Mouse (Mus musculus) limb, embryonic 15.5 days (tissue): ENCODE results near the gene A230050P20Rik. TPM values are rescaled to one million over a fixed set of nuclear protein-coding genes. Genes with fewer than 3 reads are reported as not detected.

Experiments
- ATAC-seq: fragments of 200-750 bp; cut with Nextera tagmentation; 2 replicates; pipeline ENCODE4 v1.8.0; 2017; ENCODE audit warnings: low read depth, moderate TSS enrichment; ENCODE audit not compliant: insufficient number of reproducible peaks, low FRiP score, low TSS enrichment
- H3K27ac ChIP-seq: fragments of 300-500 bp; sonication (generic); 2 replicates; pipeline ENCODE4 v1.5.1; 2015; ENCODE audit warnings: moderate library complexity, mild to moderate bottlenecking, inconsistent platforms
- H3K27me3 ChIP-seq: fragments of 300-500 bp; sonication (generic); 2 replicates; pipeline ENCODE4 v1.6.1; 2015; ENCODE audit warnings: inconsistent platforms
- H3K36me3 ChIP-seq: fragments of 300-500 bp; sonication (generic); 2 replicates; pipeline ENCODE4 v1.6.1; 2015; ENCODE audit warnings: inconsistent platforms
- H3K4me1 ChIP-seq: fragments of 300-500 bp; sonication (generic); 2 replicates; pipeline ENCODE4 v1.6.1; 2015; ENCODE audit warnings: inconsistent platforms
- H3K4me2 ChIP-seq: fragments of 300-500 bp; sonication (generic); 2 replicates; pipeline ENCODE4 v1.6.1; 2015; ENCODE audit warnings: mild to moderate bottlenecking, inconsistent platforms
- H3K4me3 ChIP-seq: fragments of 300-500 bp; sonication (generic); 2 replicates; pipeline ENCODE4 v1.5.1; 2015; ENCODE audit warnings: mild to moderate bottlenecking, inconsistent platforms
- H3K9ac ChIP-seq: fragments of 300-500 bp; sonication (generic); 2 replicates; pipeline ENCODE4 v1.6.1; 2015; ENCODE audit warnings: inconsistent platforms
- H3K9me3 ChIP-seq: fragments of 300-500 bp; sonication (generic); 2 replicates; pipeline ENCODE4 v1.6.1; 2016; ENCODE audit warnings: inconsistent platforms
- WGBS: fragments of 180-500 bp; shearing (Covaris S2); methylation state at CpG from one replicate; pipeline ENCODE4 v1.1.7; 2015; 5-methylcytosine and 5-hydroxymethylcytosine counted together
- polyA plus RNA-seq: library from polyadenylated mRNA; unstranded; fragments of >200 nt; fragmentation: Nextera tagmentation; extraction: Ambion mirVana; gene quantifications from 2 replicates; pipeline ENCODE4 v1.2.1, GENCODE M21; 2015

A230050P20Rik gene
- polyA plus RNA-seq, 1 experiment from 2014 or later: 9.5 TPM

- H3K27me3 ChIP-seq: peaks cover 6% of the 10 kb centered on the region; the same call in 1 of the 2 replicates
- no peak overlapping the region for H3K4me3 ChIP-seq
- WGBS: 27% methylated on average over 2 of the region's 2 CpGs
- ATAC-seq: no peak
- H3K4me2 ChIP-seq: no peak overlapping the region
- H3K27ac ChIP-seq: no peak overlapping the region
- no peaks in the 10 kb centered on the region for H3K36me3 ChIP-seq
- no peaks in the 10 kb centered on the region for H3K9me3 ChIP-seq
- H3K9ac ChIP-seq: no peak overlapping the region
- H3K4me1 ChIP-seq: no peaks in the 10 kb centered on the region
These were observed 25.8 kb upstream of the A230050P20Rik start for GRCm38 (mm10) chr9:20842670-20843069.

- ATAC-seq: no peak
- no peaks in the 10 kb centered on the region for H3K9me3 ChIP-seq
- H3K4me3 ChIP-seq: no peak overlapping the region
- WGBS: 89% methylated on average over 2 of the region's 2 CpGs
- no peaks in the 10 kb centered on the region for H3K36me3 ChIP-seq
- no peak overlapping the region for H3K9ac ChIP-seq
- H3K4me1 ChIP-seq: no peaks in the 10 kb centered on the region
- no peak overlapping the region for H3K4me2 ChIP-seq
- H3K27me3 ChIP-seq: peaks cover 6% of the 10 kb centered on the region; the same call in 1 of the 2 replicates
- no peak overlapping the region for H3K27ac ChIP-seq
These were observed 18.3 kb upstream of the A230050P20Rik start for GRCm38 (mm10) chr9:20850179-20850578.

GRCm38 (mm10) chr9:20857131-20857530 is 11.3 kb upstream of the A230050P20Rik start:
- H3K9ac ChIP-seq: no peak overlapping the region
- H3K4me1 ChIP-seq: no peaks in the 10 kb centered on the region
- H3K4me3 ChIP-seq: no peak overlapping the region
- H3K27ac ChIP-seq: no peak overlapping the region
- WGBS: 7% methylated on average over 6 of the region's 6 CpGs
- H3K36me3 ChIP-seq: no peaks in the 10 kb centered on the region
- no peak for ATAC-seq
- H3K4me2 ChIP-seq: no peak overlapping the region
- no peaks in the 10 kb centered on the region for H3K9me3 ChIP-seq
- no peaks in the 10 kb centered on the region for H3K27me3 ChIP-seq

GRCm38 (mm10) chr9:20859926-20860325 is 8.5 kb upstream of the A230050P20Rik start:
- no peaks in the 10 kb centered on the region for H3K27me3 ChIP-seq
- ATAC-seq: no peak
- H3K27ac ChIP-seq: no peak overlapping the region
- H3K4me3 ChIP-seq: no peak overlapping the region
- H3K36me3 ChIP-seq: no peaks in the 10 kb centered on the region
- H3K9ac ChIP-seq: no peak overlapping the region
- H3K4me2 ChIP-seq: no peak overlapping the region
- no peaks in the 10 kb centered on the region for H3K9me3 ChIP-seq
- H3K4me1 ChIP-seq: no peaks in the 10 kb centered on the region
- WGBS: 45% methylated on average over 6 of the region's 6 CpGs

- WGBS: 5% methylated on average over 4 of the region's 4 CpGs
These were observed 6.6 kb upstream of the A230050P20Rik start for GRCm38 (mm10) chr9:20861821-20862220.

GRCm38 (mm10) chr9:20862225-20862624 is 6.2 kb upstream of the A230050P20Rik start:
- Histone ChIP-seq H3K9ac (no peak overlapping the region), H3K4me1 (no peaks in the 10 kb centered on the region), H3K9me3 (no peaks in the 10 kb centered on the region), H3K27ac (no peak overlapping the region), H3K4me2 (no peak overlapping the region), H3K36me3 (no peaks in the 10 kb centered on the region), H3K4me3 (no peak overlapping the region), H3K27me3 (peaks cover 13% of the 10 kb centered on the region)
- 57% methylated on average over 4 of the region's 4 CpGs for WGBS
- no peak for ATAC-seq

More at GRCm38 (mm10) chr9:20861821-20862220, 6.6 kb upstream of the A230050P20Rik start:
- no peaks in the 10 kb centered on the region for H3K36me3 ChIP-seq
- ATAC-seq: no peak
- H3K9me3 ChIP-seq: no peaks in the 10 kb centered on the region
- peaks cover 9% of the 10 kb centered on the region for H3K27me3 ChIP-seq
- no peak overlapping the region for H3K27ac ChIP-seq
- H3K4me1 ChIP-seq: no peaks in the 10 kb centered on the region
- H3K9ac ChIP-seq: no peak overlapping the region
- no peak overlapping the region for H3K4me3 ChIP-seq
- no peak overlapping the region for H3K4me2 ChIP-seq

GRCm38 (mm10) chr9:20866879-20867278 is 1.6 kb upstream of the A230050P20Rik start:
- ATAC-seq: no peak
- no peaks in the 10 kb centered on the region for H3K36me3 ChIP-seq
- no peak overlapping the region for H3K9ac ChIP-seq
- H3K27ac ChIP-seq: no peak overlapping the region
- no peak overlapping the region for H3K4me2 ChIP-seq
- H3K4me3 ChIP-seq: no peak overlapping the region
- 65% methylated on average over 3 of the region's 3 CpGs for WGBS
- peaks cover 54% of the 10 kb centered on the region for H3K27me3 ChIP-seq
- H3K9me3 ChIP-seq: no peaks in the 10 kb centered on the region
- peaks cover 10% of the 10 kb centered on the region for H3K4me1 ChIP-seq

GRCm38 (mm10) chr9:20869246-20869645 is 804 bp downstream of the A230050P20Rik start:
- Histone ChIP-seq H3K4me3 (peak overlapping the region; percentile 53), H3K27me3 (peaks cover 55% of the 10 kb centered on the region), H3K4me2 (peak overlapping the region; percentile 73), H3K27ac (no peak overlapping the region), H3K9me3 (no peaks in the 10 kb centered on the region), H3K9ac (no peak overlapping the region), H3K4me1 (peaks cover 10% of the 10 kb centered on the region), H3K36me3 (no peaks in the 10 kb centered on the region)
- ATAC-seq: no peak
- WGBS: 3% methylated on average over 19 of the region's 19 CpGs

GRCm38 (mm10) chr9:20870211-20871173 is 2.0 kb downstream of the A230050P20Rik start:
- no peak overlapping the region for H3K27ac ChIP-seq
- ATAC-seq: no peak
- no peaks in the 10 kb centered on the region for H3K36me3 ChIP-seq
- peaks cover 55% of the 10 kb centered on the region for H3K27me3 ChIP-seq
- H3K9me3 ChIP-seq: no peaks in the 10 kb centered on the region
- H3K4me2 ChIP-seq: no peak overlapping the region
- no peak overlapping the region for H3K9ac ChIP-seq
- WGBS: 73% methylated on average over 12 of the region's 12 CpGs
- no peak overlapping the region for H3K4me3 ChIP-seq
- H3K4me1 ChIP-seq: peaks cover 10% of the 10 kb centered on the region

- ATAC-seq: no peak
- Histone ChIP-seq H3K4me1 (peaks cover 18% of the 10 kb centered on the region), H3K36me3 (no peaks in the 10 kb centered on the region), H3K9ac (no peak overlapping the region), H3K27me3 (peaks cover 34% of the 10 kb centered on the region), H3K4me3 (no peak overlapping the region), H3K9me3 (no peaks in the 10 kb centered on the region), H3K27ac (no peak overlapping the region), H3K4me2 (no peak overlapping the region)
- WGBS: 86% methylated on average over 10 of the region's 10 CpGs
These were observed 4.5 kb downstream of the A230050P20Rik start for GRCm38 (mm10) chr9:20872991-20873390.

- peaks cover 30% of the 10 kb centered on the region for H3K27me3 ChIP-seq
- no peak overlapping the region for H3K4me2 ChIP-seq
- peaks cover 16% of the 10 kb centered on the region for H3K4me1 ChIP-seq
- H3K9me3 ChIP-seq: no peaks in the 10 kb centered on the region
- H3K4me3 ChIP-seq: no peak overlapping the region
- 80% methylated on average over 12 of the region's 12 CpGs for WGBS
- no peaks in the 10 kb centered on the region for H3K36me3 ChIP-seq
- no peak overlapping the region for H3K27ac ChIP-seq
- H3K9ac ChIP-seq: no peak overlapping the region
- ATAC-seq: no peak
These were observed 5.1 kb downstream of the A230050P20Rik start for GRCm38 (mm10) chr9:20873521-20873920.

GRCm38 (mm10) chr9:20875021-20875790 is 6.8 kb downstream of the A230050P20Rik start:
- H3K36me3 ChIP-seq: no peaks in the 10 kb centered on the region
- no peak overlapping the region for H3K27ac ChIP-seq
- H3K9me3 ChIP-seq: no peaks in the 10 kb centered on the region
- WGBS: 66% methylated on average over 23 of the region's 23 CpGs
- H3K4me2 ChIP-seq: no peak overlapping the region
- H3K9ac ChIP-seq: no peak overlapping the region
- no peak overlapping the region for H3K4me3 ChIP-seq
- no peak for ATAC-seq
- peaks cover 13% of the 10 kb centered on the region for H3K4me1 ChIP-seq
- H3K27me3 ChIP-seq: peaks cover 13% of the 10 kb centered on the region
